Mouse (Mus musculus) myocyte (in vitro differentiated cells): Measurements from ENCODE around the gene Rarg.

Experiments
- CEBPB ChIP-seq: IDR thresholded peaks from 2 replicates; pipeline ENCODE4 v1.6.1; 2011; ENCODE audit warnings: mild to moderate bottlenecking, moderate library complexity; ENCODE audit not compliant: poor library complexity, insufficient read depth, severe bottlenecking
- MAX ChIP-seq: IDR thresholded peaks from one replicate; pipeline ENCODE4 v1.6.1; 2011; ENCODE audit warnings: low read depth, mild to moderate bottlenecking, control low read depth
- MYOD1 ChIP-seq, 3 experiments: IDR thresholded peaks; one replicate each; pipeline ENCODE4 v1.6.1; 2011; ENCODE audit warnings: control low read depth in 2 of 3, low read depth in 2 of 3, mild to moderate bottlenecking in 2 of 3, moderate library complexity in 1 of 3; ENCODE audit not compliant: insufficient read length in 2 of 3, control insufficient read depth in 1 of 3
- MYOG ChIP-seq, 3 experiments: IDR thresholded peaks; one replicate each; pipeline ENCODE4 v1.6.1; 2011; ENCODE audit warnings: control low read depth in 2 of 3, low read depth in 2 of 3, mild to moderate bottlenecking in 2 of 3; ENCODE audit not compliant: insufficient read length in 2 of 3, control insufficient read depth in 1 of 3, insufficient read depth in 1 of 3
- POLR2A ChIP-seq: IDR thresholded peaks from one replicate; pipeline ENCODE4 v1.6.1; 2011; ENCODE audit warnings: low read depth, mild to moderate bottlenecking, control low read depth, moderate library complexity; ENCODE audit not compliant: insufficient read length
- POLR2AphosphoS2 ChIP-seq: IDR thresholded peaks from one replicate; pipeline ENCODE4 v1.6.1; 2011; ENCODE audit warnings: low read depth, control low read depth; ENCODE audit not compliant: insufficient read length
- REST ChIP-seq: IDR thresholded peaks from one replicate; pipeline ENCODE4 v1.6.1; 2011; ENCODE audit warnings: mild to moderate bottlenecking, control low read depth, moderate library complexity; ENCODE audit not compliant: insufficient read depth, insufficient read length
- TCF12 ChIP-seq: IDR thresholded peaks from one replicate; pipeline ENCODE4 v1.6.1; 2011; ENCODE audit warnings: mild to moderate bottlenecking, control low read depth; ENCODE audit not compliant: poor library complexity, insufficient read depth, severe bottlenecking
- USF1 ChIP-seq: IDR thresholded peaks from one replicate; pipeline ENCODE4 v1.6.1; 2011; ENCODE audit warnings: low read depth, mild to moderate bottlenecking, control low read depth, moderate library complexity

DNA sequence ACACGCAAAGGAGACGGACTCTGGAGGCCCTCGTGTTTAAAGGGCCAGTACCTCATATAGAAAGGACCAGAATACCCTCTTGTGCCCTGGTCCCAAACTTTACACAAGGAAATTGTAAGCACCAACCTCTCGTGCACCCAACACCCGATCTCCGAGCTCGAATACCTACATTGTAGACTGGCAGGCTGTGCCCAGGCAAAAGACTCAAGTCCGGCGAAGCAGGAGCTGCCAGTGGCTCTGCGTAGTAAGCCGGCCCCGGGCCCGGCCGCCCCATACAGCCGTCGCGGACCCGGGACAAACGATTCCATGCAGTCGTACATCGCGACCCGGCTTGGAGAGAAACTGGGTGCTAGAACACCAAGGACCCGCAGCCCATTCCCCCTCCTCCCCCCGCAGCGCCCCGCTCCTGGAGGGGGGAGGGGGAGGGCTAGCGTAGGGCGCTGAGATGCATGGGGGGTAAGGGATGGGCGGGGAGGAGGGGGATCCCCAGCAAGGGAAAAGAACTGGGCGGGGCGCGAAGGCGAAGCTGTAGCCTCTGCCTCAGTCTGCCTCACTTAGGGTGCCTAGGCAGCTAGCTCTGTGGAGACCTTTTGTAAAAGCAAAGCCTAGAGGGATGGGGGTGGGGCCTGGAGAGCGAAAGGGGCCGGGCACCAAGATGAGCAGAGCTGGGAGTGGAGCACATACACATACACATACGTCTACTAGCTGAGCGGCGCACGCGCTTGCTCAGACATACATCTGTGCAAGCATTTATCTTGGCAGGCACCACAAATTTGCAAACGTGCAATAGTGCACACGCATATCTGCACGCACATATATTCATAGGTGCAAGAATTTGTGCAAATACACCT lies 11.2 kb downstream of the Rarg start:
- TF ChIP-seq REST (no peak), POLR2A (peak; percentile 82), MYOG (IDR thresholded peaks at IDR 0.05; ENCODE audit: control insufficient read depth in 1 of 3, insufficient read depth in 1 of 3, insufficient read length in 2 of 3, low read depth in 2 of 3) (no peak), POLR2AphosphoS2 (peak; percentile 95), TCF12 (no peak), USF1 (no peak), MAX (no peak), CEBPB (no peak), MYOD1 (IDR thresholded peaks at IDR 0.05; ENCODE audit: control insufficient read depth in 1 of 3, insufficient read length in 2 of 3, low read depth in 2 of 3) (no peak)
